Mouse (Mus musculus): ENCODE measurements around the gene Preb. TPM values are rescaled to one million over a fixed set of nuclear protein-coding genes. Genes with fewer than 3 reads are reported as not detected.

Preb gene
- polyA plus RNA-seq, 1 experiment, result 335 TPM

DNA sequence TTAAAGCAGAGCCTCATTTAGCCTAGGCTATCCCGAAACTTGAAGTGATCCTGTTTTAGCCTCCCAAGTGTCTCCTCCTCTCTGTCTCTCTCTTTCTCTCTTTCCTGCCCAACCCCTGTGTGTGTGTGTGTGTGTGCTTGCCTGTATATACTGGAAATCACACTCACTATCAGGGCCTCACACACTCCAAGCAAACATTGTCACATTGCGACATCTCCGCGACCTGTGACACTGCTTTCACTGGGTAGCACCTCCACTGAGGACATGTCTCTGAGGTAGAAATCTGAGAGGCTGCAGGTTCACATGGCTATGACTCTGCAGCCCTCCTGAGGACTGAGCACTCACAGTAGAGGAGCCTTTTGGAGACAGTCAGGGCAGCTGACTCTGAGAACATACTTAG, 6.0 kb upstream of the Preb start:
- H3K27me3 ChIP-seq (ENCODE audit: control insufficient read depth, insufficient read depth, low read length), result no peaks in the 10 kb centered on the region
- WGBS, result 83% methylated on average over 4 of the region's 4 CpGs

GRCm38 (mm10) chr5:30963916-30964315, 3.8 kb upstream of the Preb start:
- Histone ChIP-seq H3K4me1 (ENCODE audit: control insufficient read depth, insufficient read depth, insufficient read length, low read length) (peaks cover 12% of the 10 kb centered on the region), H3K36me3 (ENCODE audit: control insufficient read depth, insufficient read depth, low read length) (no peaks in the 10 kb centered on the region), H3K27ac (ENCODE audit: insufficient read depth, low read depth, low read length) (no peak overlapping the region), H3K27me3 (ENCODE audit: control insufficient read depth, insufficient read depth, low read length) (no peaks in the 10 kb centered on the region), H3K4me3 (ENCODE audit: low read depth, low read length) (no peak overlapping the region)
- WGBS, result 95% methylated on average over 3 of the region's 3 CpGs
- TF ChIP-seq POLR2A (IDR thresholded peaks at IDR 0.05; ENCODE audit: low read depth, low read length), result no peak
- TF ChIP-seq CTCF (IDR thresholded peaks at IDR 0.05; ENCODE audit: extremely low read depth, insufficient read length, insufficient replicate concordance, low read depth, low read length), result no peak

More for the DNA sequence above, 6.0 kb upstream of the Preb start:
- no peaks in the 10 kb centered on the region for H3K36me3 ChIP-seq (ENCODE audit: control insufficient read depth, insufficient read depth, low read length)
- peaks cover 25% of the 10 kb centered on the region for H3K4me1 ChIP-seq (ENCODE audit: control insufficient read depth, insufficient read depth, insufficient read length, low read length)
- H3K4me3 ChIP-seq (ENCODE audit: low read depth, low read length), result no peak overlapping the region
- H3K27ac ChIP-seq (ENCODE audit: insufficient read depth, low read depth, low read length), result no peak overlapping the region
- TF ChIP-seq POLR2A (IDR thresholded peaks at IDR 0.05; ENCODE audit: low read depth, low read length) (no peak), CTCF (IDR thresholded peaks at IDR 0.05; ENCODE audit: extremely low read depth, insufficient read length, insufficient replicate concordance, low read depth, low read length) (no peak)

- 62% methylated on average over 10 of the region's 10 CpGs for WGBS
- no peak overlapping the region for H3K4me3 ChIP-seq (ENCODE audit: low read depth, low read length)
- H3K4me1 ChIP-seq (ENCODE audit: control insufficient read depth, insufficient read depth, insufficient read length, low read length), result peaks cover 12% of the 10 kb centered on the region
- peaks cover 13% of the 10 kb centered on the region for H3K36me3 ChIP-seq (ENCODE audit: control insufficient read depth, insufficient read depth, low read length)
- H3K27me3 ChIP-seq (ENCODE audit: control insufficient read depth, insufficient read depth, low read length), result no peaks in the 10 kb centered on the region
- TF ChIP-seq CTCF (IDR thresholded peaks at IDR 0.05; ENCODE audit: extremely low read depth, insufficient read length, insufficient replicate concordance, low read depth, low read length), result no peak
- TF ChIP-seq POLR2A (IDR thresholded peaks at IDR 0.05; ENCODE audit: low read depth, low read length), result no peak
- H3K27ac ChIP-seq (ENCODE audit: insufficient read depth, low read depth, low read length), result peak overlapping the region; percentile 86
Measured at GRCm38 (mm10) chr5:30961545-30962505, 1.7 kb upstream of the Preb start.

DNA sequence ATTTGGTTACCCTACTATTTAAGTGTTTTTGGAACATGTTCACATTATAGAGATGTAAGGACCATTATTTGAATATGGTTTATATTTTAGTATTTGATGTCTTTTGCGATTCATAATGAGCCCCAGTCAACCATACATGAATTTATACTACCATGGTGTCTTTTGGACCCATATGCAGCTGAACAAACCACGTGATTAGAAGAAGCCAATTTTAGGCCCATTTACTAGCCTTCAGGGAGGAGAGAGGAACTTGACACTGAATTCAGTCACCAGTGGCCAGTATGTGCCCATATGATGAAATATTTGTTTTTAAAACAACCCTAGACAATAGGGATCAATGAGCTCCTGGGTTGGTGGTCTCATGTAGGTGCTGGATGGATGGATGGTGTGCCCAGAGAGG, 653 bp upstream of the Preb start:
- H3K4me1 ChIP-seq (ENCODE audit: control insufficient read depth, insufficient read depth, insufficient read length, low read length), result peaks cover 10% of the 10 kb centered on the region
- H3K4me3 ChIP-seq (ENCODE audit: low read depth, low read length), result no peak overlapping the region; the same call in 1 of the 2 replicates
- peak overlapping the region; percentile 86 for H3K27ac ChIP-seq (ENCODE audit: insufficient read depth, low read depth, low read length)
- no peaks in the 10 kb centered on the region for H3K27me3 ChIP-seq (ENCODE audit: control insufficient read depth, insufficient read depth, low read length)
- H3K36me3 ChIP-seq (ENCODE audit: control insufficient read depth, insufficient read depth, low read length), result peaks cover 16% of the 10 kb centered on the region
- TF ChIP-seq CTCF (IDR thresholded peaks at IDR 0.05; ENCODE audit: extremely low read depth, insufficient read length, insufficient replicate concordance, low read depth, low read length), result no peak
- TF ChIP-seq POLR2A (IDR thresholded peaks at IDR 0.05; ENCODE audit: low read depth, low read length), result no peak
- WGBS, result 81% methylated on average over 2 of the region's 2 CpGs

- Histone ChIP-seq H3K4me1 (ENCODE audit: control insufficient read depth, insufficient read depth, insufficient read length, low read length) (peaks cover 10% of the 10 kb centered on the region), H3K27me3 (ENCODE audit: control insufficient read depth, insufficient read depth, low read length) (no peaks in the 10 kb centered on the region), H3K27ac (ENCODE audit: insufficient read depth, low read depth, low read length) (peak overlapping the region; percentile 86), H3K36me3 (ENCODE audit: control insufficient read depth, insufficient read depth, low read length) (peaks cover 31% of the 10 kb centered on the region), H3K4me3 (ENCODE audit: low read depth, low read length) (peak overlapping the region; percentile 92)
- 9% methylated on average over 19 of the region's 19 CpGs for WGBS
- TF ChIP-seq POLR2A (IDR thresholded peaks at IDR 0.05; ENCODE audit: low read depth, low read length) (no peak; the same call in 1 of the 2 replicates), CTCF (IDR thresholded peaks at IDR 0.05; ENCODE audit: extremely low read depth, insufficient read length, insufficient replicate concordance, low read depth, low read length) (no peak)
Measured at GRCm38 (mm10) chr5:30959198-30959854, 835 bp downstream of the Preb start.

- H3K36me3 ChIP-seq (ENCODE audit: control insufficient read depth, insufficient read depth, low read length), result peaks cover 44% of the 10 kb centered on the region
- H3K4me1 ChIP-seq (ENCODE audit: control insufficient read depth, insufficient read depth, insufficient read length, low read length), result peaks cover 12% of the 10 kb centered on the region
- no peak for TF ChIP-seq CTCF (IDR thresholded peaks at IDR 0.05; ENCODE audit: extremely low read depth, insufficient read length, insufficient replicate concordance, low read depth, low read length)
- no peak for TF ChIP-seq POLR2A (IDR thresholded peaks at IDR 0.05; ENCODE audit: low read depth, low read length)
- H3K4me3 ChIP-seq (ENCODE audit: low read depth, low read length), result peak overlapping the region; percentile 21; the same call in 1 of the 2 replicates
- H3K27me3 ChIP-seq (ENCODE audit: control insufficient read depth, insufficient read depth, low read length), result no peaks in the 10 kb centered on the region
- WGBS, result 82% methylated on average over 6 of the region's 6 CpGs
- H3K27ac ChIP-seq (ENCODE audit: insufficient read depth, low read depth, low read length), result no peak overlapping the region
Measured at GRCm38 (mm10) chr5:30957891-30958290, 2.3 kb downstream of the Preb start.

DNA sequence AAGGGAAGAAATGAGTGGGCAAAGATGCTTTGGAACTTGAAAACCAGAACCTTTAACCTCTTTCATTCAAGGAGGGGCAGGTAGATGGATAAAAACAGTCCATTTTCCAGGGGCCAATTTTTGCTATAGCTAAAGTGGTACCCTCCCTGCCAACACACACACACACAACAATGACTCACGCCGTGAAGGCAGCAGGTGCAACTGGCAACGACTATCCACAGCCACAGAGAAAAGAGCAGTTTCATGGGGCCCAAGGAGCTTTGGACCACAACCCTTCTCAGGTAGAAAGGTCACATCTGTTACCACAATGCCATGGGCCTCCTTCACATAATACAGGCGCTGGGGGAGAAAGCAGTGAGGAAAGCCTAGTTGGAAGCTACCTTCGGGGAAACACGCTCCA, 4.4 kb downstream of the Preb start:
- 67% methylated on average over 6 of the region's 6 CpGs for WGBS

More for the DNA sequence above, 4.4 kb downstream of the Preb start:
- no peak overlapping the region for H3K27ac ChIP-seq (ENCODE audit: insufficient read depth, low read depth, low read length)
- TF ChIP-seq POLR2A (IDR thresholded peaks at IDR 0.05; ENCODE audit: low read depth, low read length) (no peak), CTCF (IDR thresholded peaks at IDR 0.05; ENCODE audit: extremely low read depth, insufficient read length, insufficient replicate concordance, low read depth, low read length) (no peak)
- H3K4me1 ChIP-seq (ENCODE audit: control insufficient read depth, insufficient read depth, insufficient read length, low read length), result peaks cover 18% of the 10 kb centered on the region
- peaks cover 54% of the 10 kb centered on the region for H3K36me3 ChIP-seq (ENCODE audit: control insufficient read depth, insufficient read depth, low read length)
- no peak overlapping the region for H3K4me3 ChIP-seq (ENCODE audit: low read depth, low read length)
- H3K27me3 ChIP-seq (ENCODE audit: control insufficient read depth, insufficient read depth, low read length), result no peaks in the 10 kb centered on the region
